Comparison of ENCODE assay signal across 17 mouse cellular contexts in genomic region chr12:85164996-85165395, GRCm38 (mm10). TPM values are rescaled to one million over a fixed set of nuclear protein-coding genes. Genes with fewer than 3 reads are reported as not detected.
DNase-seq lines count a peak whose midpoint lies in the region; ATAC-seq and TF ChIP-seq lines count a peak whose summit lies in the region.
"Had no signal": no experiment of that assay in that cellular context is flagged by ENCODE, and none has a peak within 500 bp of the region (broad histone marks: within the 10 kb centered on the region; RNA-seq: fewer than 3 reads in every experiment).

No protein-coding gene starts in this region.

- no peak overlapping the region for H3K9ac ChIP-seq in forebrain, embryonic 14.5 days (ENCODE audit: low read length)
- H3K9ac ChIP-seq: forebrain, embryonic 13.5 days; hindbrain, embryonic 15.5 days had no signal

- no peaks in the 10 kb centered on the region for H3K36me3 ChIP-seq in forebrain, embryonic 14.5 days (ENCODE audit: control insufficient read depth, insufficient read depth, low read length)
- H3K36me3 ChIP-seq: G1E; hindbrain, embryonic 15.5 days had no signal

- H3K9me3 ChIP-seq in forebrain, embryonic 14.5 days (replicated peaks; ENCODE audit: control insufficient read depth, low read length) = no peaks in the 10 kb centered on the region
- H3K9me3 ChIP-seq: embryonic facial prominence, embryonic 10.5 days; forebrain, embryonic 13.5 days; G1E; hindbrain, embryonic 15.5 days had no signal

- peak overlapping the region; percentile 57 for H3K27ac ChIP-seq in gastrocnemius, adult 2 months
- H3K27ac ChIP-seq in forebrain, embryonic 14.5 days (ENCODE audit: low read depth, low read length) = no peak overlapping the region
- H3K27ac ChIP-seq: embryonic facial prominence, embryonic 10.5 days; forebrain, embryonic 13.5 days; hindbrain, embryonic 15.5 days had no signal

- 89% methylated on average over 5 of the region's 5 CpGs for WGBS in forebrain, embryonic 14.5 days

- peak; percentile 47 to 67 for DNase-seq in heart, postnatal 10 days
- no peak for DNase-seq in heart, postnatal 4 days
- DNase-seq in gastrocnemius, adult 2 months = peak; percentile 80
- peak; percentile 73 for DNase-seq in gastrocnemius, postnatal 14 days
- DNase-seq in skeletal muscle tissue, adult 2 months (ENCODE audit: low read depth, low spot score) = peak; percentile 66
- no peak for DNase-seq in forebrain, embryonic 14.5 days (ENCODE audit: low spot score)
- DNase-seq in spleen, postnatal 4 days (ENCODE audit: low spot score in 2 of 2) = no peak
- DNase-seq: adrenal gland, postnatal 14 days; cerebellum, adult 11-12 months; cerebellum, adult 9-10 months; cerebellum, postnatal 25 days; kidney, adult 8-10 months had no signal

- TF ChIP-seq CTCF in gastrocnemius, adult 2 months (IDR thresholded peaks at IDR 0.05) = no peak

- no peaks in the 10 kb centered on the region for H3K4me1 ChIP-seq in forebrain, embryonic 14.5 days (ENCODE audit: control insufficient read depth, insufficient read depth, low read length)

- no peak for ATAC-seq in forebrain, embryonic 14.5 days
- ATAC-seq: forebrain, embryonic 13.5 days; intestine, postnatal 0 days had no signal

- no peaks in the 10 kb centered on the region for H3K27me3 ChIP-seq in forebrain, embryonic 14.5 days (replicated peaks; ENCODE audit: control insufficient read depth, insufficient read depth, low read length)
- H3K27me3 ChIP-seq: forebrain, embryonic 13.5 days; hindbrain, embryonic 15.5 days had no signal

- no peak overlapping the region for H3K4me2 ChIP-seq in forebrain, embryonic 14.5 days (ENCODE audit: low read length)
- H3K4me2 ChIP-seq: forebrain, embryonic 13.5 days; hindbrain, embryonic 15.5 days had no signal

- intact Hi-C loops in heart, postnatal 10 days (cut with DNase I) = no loop called here
- intact Hi-C loops in gastrocnemius, adult 2 months (cut with DNase I) = loop anchor here (5.0 kb wide), 1 partner anchor 122 kb away; the partner anchor contains the start of genes Acyp1 and Zc2hc1c
- intact Hi-C loops in gastrocnemius, postnatal 14 days (cut with DNase I; ENCODE audit: low total_unique reads) = no loop called here

- H3K4me3 ChIP-seq in gastrocnemius, adult 2 months = no peak overlapping the region
- no peak overlapping the region for H3K4me3 ChIP-seq in forebrain, embryonic 14.5 days (ENCODE audit: low read depth, low read length)
- H3K4me3 ChIP-seq: embryonic facial prominence, embryonic 10.5 days; forebrain, embryonic 13.5 days; hindbrain, embryonic 15.5 days had no signal

RNA-seq across cellular contexts. Expression of gene Pgf, which starts 12.6 kb away (rescaled TPM):
- 1 to 10 TPM; 2.4 to 6.2 TPM for total RNA-seq in heart, postnatal 10 days (2021)
- 1 to 10 TPM; 3.7 to 4.9 TPM for total RNA-seq in heart, postnatal 4 days (2021)
- total RNA-seq in gastrocnemius, adult 2 months (2021) = 1 to 10 TPM; 1.5 to 1.8 TPM
- 1 to 10 TPM; 2.2 to 2.3 TPM for total RNA-seq in gastrocnemius, postnatal 14 days (2021)
- polyA plus RNA-seq in forebrain, embryonic 14.5 days (2014; fragmentation: Nextera tagmentation; extraction: Ambion mirVana) = 6.7 and 7.2 TPM in 2 replicates
- polyA plus RNA-seq: G1E had no signal

RNA-seq across cellular contexts. Expression of gene Rps6kl1, which starts 13.9 kb away (rescaled TPM):
- total RNA-seq in heart, postnatal 10 days (2021) = 1 to 10 TPM; 3.2 to 3.8 TPM
- total RNA-seq in heart, postnatal 4 days (2021) = 1 to 10 TPM; 2.3 to 3.0 TPM
- total RNA-seq in gastrocnemius, adult 2 months (2021) = 1 to 10 TPM in 1 of 2 experiments, under 1 TPM in 1; 0.94 to 1.1 TPM
- under 1 TPM; 0.51 to 0.89 TPM for total RNA-seq in gastrocnemius, postnatal 14 days (2021)
- polyA plus RNA-seq in forebrain, embryonic 14.5 days (2014; fragmentation: Nextera tagmentation; extraction: Ambion mirVana) = 11.7 and 16.6 TPM in 2 replicates

RNA-seq across cellular contexts. Expression of gene Eif2b2, which starts 54.3 kb away (rescaled TPM):
- total RNA-seq in heart, postnatal 10 days (2021) = 10 to 100 TPM; 56.5 to 57.8 TPM
- 10 to 100 TPM; 55.0 to 55.9 TPM for total RNA-seq in heart, postnatal 4 days (2021)
- total RNA-seq in gastrocnemius, adult 2 months (2021) = 10 to 100 TPM; 56.1 to 63.1 TPM
- 10 to 100 TPM; 75.6 to 77.1 TPM for total RNA-seq in gastrocnemius, postnatal 14 days (2021)
- polyA plus RNA-seq in forebrain, embryonic 14.5 days (2014; fragmentation: Nextera tagmentation; extraction: Ambion mirVana) = 95.5 and 102 TPM in 2 replicates

RNA-seq across cellular contexts. Expression of gene Dlst, which starts 54.4 kb away (rescaled TPM):
- 100 to 1,000 TPM; 632 to 665 TPM for total RNA-seq in heart, postnatal 10 days (2021)
- total RNA-seq in heart, postnatal 4 days (2021) = 100 to 1,000 TPM; 538 to 559 TPM
- total RNA-seq in gastrocnemius, adult 2 months (2021) = 100 to 1,000 TPM; 247 to 365 TPM
- 100 to 1,000 TPM; 291 to 372 TPM for total RNA-seq in gastrocnemius, postnatal 14 days (2021)
- 77.5 and 87.1 TPM in 2 replicates for polyA plus RNA-seq in forebrain, embryonic 14.5 days (2014; fragmentation: Nextera tagmentation; extraction: Ambion mirVana)

RNA-seq across cellular contexts. Expression of gene Prox2, which starts 54.4 kb away (rescaled TPM):
- 1 to 10 TPM; 2.2 to 3.3 TPM for total RNA-seq in heart, postnatal 10 days (2021)
- 1 to 10 TPM; 2.3 to 2.6 TPM for total RNA-seq in heart, postnatal 4 days (2021)
- 1 to 10 TPM; 1.7 to 3.0 TPM for total RNA-seq in gastrocnemius, adult 2 months (2021)
- total RNA-seq in gastrocnemius, postnatal 14 days (2021) = 1 to 10 TPM; 2.1 to 2.2 TPM
- polyA plus RNA-seq in forebrain, embryonic 14.5 days (2014; fragmentation: Nextera tagmentation; extraction: Ambion mirVana) = 1.3 and 1.6 TPM in 2 replicates

Comparison
In these comparisons a context has a peak if more than half of its experiments do, and no peak if none do; other contexts are left out.
1. DNase-seq: peak in heart, postnatal 10 days (2 of 2), gastrocnemius, adult 2 months (single experiment), gastrocnemius, postnatal 14 days (single experiment) and skeletal muscle tissue, adult 2 months (single experiment); none in heart, postnatal 4 days (single experiment), forebrain, embryonic 14.5 days (single experiment) and spleen, postnatal 4 days (0 of 2).